Mouse (Mus musculus) hindbrain, embryonic 11.5 days (tissue): ENCODE measurements at regions not wholly inside any gene's neighbourhood (a gene's known extent, or its start where the extent isn't known, plus 50 kb on each side); places are given as distances from the start of the nearest gene placed in this dataset.
A peak's percentile ranks its signal among the peaks of the same experiment; 100 is the strongest.

Experiments used
- ATAC-seq: fragments of 200-750 bp; cut with Nextera tagmentation; 2 replicates; pipeline ENCODE4 v1.8.0; 2017; ENCODE audit warnings: mild to moderate bottlenecking, moderate TSS enrichment, moderate library complexity; ENCODE audit not compliant: low FRiP score
- DNase-seq: peaks from one replicate; pipeline ENCODE4 v3.0.0-alpha.2; 2015; ENCODE audit warnings: low spot score
- H3K27ac ChIP-seq: fragments of 300-500 bp; sonication (generic); 2 replicates; pipeline ENCODE4 v1.5.1; 2014; ENCODE audit warnings: mild to moderate bottlenecking, low read depth, low read length
- H3K27me3 ChIP-seq: fragments of 300-500 bp; sonication (generic); 2 replicates; pipeline ENCODE4 v1.6.1; 2014; ENCODE audit warnings: mild to moderate bottlenecking, low read length, moderate library complexity, mixed read lengths; ENCODE audit not compliant: control insufficient read depth, insufficient read depth
- H3K36me3 ChIP-seq: fragments of 300-500 bp; sonication (generic); 2 replicates; pipeline ENCODE4 v1.6.1; 2014; ENCODE audit warnings: mild to moderate bottlenecking, low read length, moderate library complexity, mixed read lengths; ENCODE audit not compliant: control insufficient read depth, insufficient read depth
- H3K4me1 ChIP-seq: fragments of 300-500 bp; sonication (generic); replicated peaks from 2 replicates; pipeline ENCODE4 v1.6.1; 2014; ENCODE audit warnings: low read length, mixed read lengths; ENCODE audit not compliant: control insufficient read depth, insufficient read depth
- H3K4me2 ChIP-seq: fragments of 300-500 bp; sonication (generic); replicated peaks from 2 replicates; pipeline ENCODE4 v1.6.1; 2014; ENCODE audit warnings: mild to moderate bottlenecking, low read depth, low read length
- H3K4me3 ChIP-seq: fragments of 300-500 bp; sonication (generic); 2 replicates; pipeline ENCODE4 v1.5.1; 2014; ENCODE audit warnings: low read depth, low read length
- H3K9ac ChIP-seq: fragments of 300-500 bp; sonication (generic); 2 replicates; pipeline ENCODE4 v1.6.1; 2014; ENCODE audit warnings: low read depth, low read length
- H3K9me3 ChIP-seq: fragments of 300-500 bp; sonication (generic); 2 replicates; pipeline ENCODE4 v1.6.1; 2016; ENCODE audit warnings: low read length; ENCODE audit not compliant: control insufficient read depth
- WGBS: fragments of 180-500 bp; shearing (Covaris S2); extraction: QIAGEN DNeasy Blood & Tissue Kit; methylation state at CpG from one replicate; pipeline ENCODE4 v1.1.7; 2014; 5-methylcytosine and 5-hydroxymethylcytosine counted together

GRCm38 (mm10) chr5:39311211-39311610 is 434.6 kb upstream of the Clnk start:
- WGBS: 91% methylated on average over 4 of the region's 4 CpGs
- Histone ChIP-seq H3K4me3 (no peak overlapping the region), H3K27ac (no peak overlapping the region), H3K27me3 (no peaks in the 10 kb centered on the region), H3K9me3 (no peaks in the 10 kb centered on the region), H3K4me1 (no peaks in the 10 kb centered on the region), H3K4me2 (no peak overlapping the region), H3K9ac (no peak overlapping the region), H3K36me3 (no peaks in the 10 kb centered on the region)
- DNase-seq (no peak), ATAC-seq (no peak)

GRCm38 (mm10) chr5:39305794-39306193 is 429.2 kb upstream of the Clnk start:
- Histone ChIP-seq H3K9ac (no peak overlapping the region), H3K4me1 (no peaks in the 10 kb centered on the region), H3K27ac (no peak overlapping the region), H3K36me3 (no peaks in the 10 kb centered on the region), H3K4me3 (no peak overlapping the region), H3K4me2 (no peak overlapping the region), H3K27me3 (no peaks in the 10 kb centered on the region), H3K9me3 (no peaks in the 10 kb centered on the region)
- ATAC-seq: no peak
- no peak for DNase-seq
- 80% methylated on average over 2 of the region's 2 CpGs for WGBS

GRCm38 (mm10) chr5:39292849-39293248 is 416.2 kb upstream of the Clnk start:
- ATAC-seq: peak; percentile 54; the same call in 1 of the 2 replicates
- Histone ChIP-seq H3K4me3 (no peak overlapping the region), H3K4me2 (no peak overlapping the region), H3K4me1 (no peaks in the 10 kb centered on the region), H3K9ac (no peak overlapping the region), H3K27ac (no peak overlapping the region), H3K27me3 (no peaks in the 10 kb centered on the region), H3K9me3 (no peaks in the 10 kb centered on the region), H3K36me3 (no peaks in the 10 kb centered on the region)
- DNase-seq: peak; percentile 5
- WGBS: 24% methylated on average over 2 of the region's 2 CpGs

- Histone ChIP-seq H3K4me2 (no peak overlapping the region), H3K9ac (no peak overlapping the region), H3K27me3 (no peaks in the 10 kb centered on the region), H3K9me3 (no peaks in the 10 kb centered on the region), H3K4me1 (no peaks in the 10 kb centered on the region), H3K27ac (no peak overlapping the region), H3K4me3 (no peak overlapping the region), H3K36me3 (no peaks in the 10 kb centered on the region)
- no peak for DNase-seq
- no peak for ATAC-seq
- 88% methylated on average over 2 of the region's 2 CpGs for WGBS
Measured at GRCm38 (mm10) chr5:39281021-39281420, 404.4 kb upstream of the Clnk start.

- Histone ChIP-seq H3K9me3 (no peaks in the 10 kb centered on the region), H3K27me3 (no peaks in the 10 kb centered on the region), H3K4me2 (no peak overlapping the region), H3K4me1 (no peaks in the 10 kb centered on the region), H3K4me3 (no peak overlapping the region), H3K36me3 (no peaks in the 10 kb centered on the region), H3K27ac (no peak overlapping the region), H3K9ac (no peak overlapping the region)
- ATAC-seq (no peak), DNase-seq (no peak)
- 81% methylated on average over 4 of the region's 4 CpGs for WGBS
Measured at GRCm38 (mm10) chr5:39273710-39274385, 397.2 kb upstream of the Clnk start.

GRCm38 (mm10) chr5:39267106-39267505 is 390.5 kb upstream of the Clnk start:
- no peak for ATAC-seq
- no peak for DNase-seq
- Histone ChIP-seq H3K9me3 (no peaks in the 10 kb centered on the region), H3K36me3 (no peaks in the 10 kb centered on the region), H3K4me2 (no peak overlapping the region), H3K4me3 (no peak overlapping the region), H3K4me1 (no peaks in the 10 kb centered on the region), H3K27me3 (no peaks in the 10 kb centered on the region), H3K9ac (no peak overlapping the region), H3K27ac (no peak overlapping the region)
- 98% methylated on average over 1 of the region's 1 CpGs for WGBS

GRCm38 (mm10) chr5:39260721-39261190 is 384.1 kb upstream of the Clnk start:
- no peaks in the 10 kb centered on the region for H3K36me3 ChIP-seq
- no peak overlapping the region for H3K27ac ChIP-seq
- no peaks in the 10 kb centered on the region for H3K9me3 ChIP-seq
- no peak overlapping the region for H3K4me2 ChIP-seq
- H3K4me1 ChIP-seq: no peaks in the 10 kb centered on the region
- H3K4me3 ChIP-seq: no peak overlapping the region
- no peak for DNase-seq
- H3K27me3 ChIP-seq: no peaks in the 10 kb centered on the region
- no peak for ATAC-seq
- WGBS: 59% methylated on average over 1 of the region's 1 CpGs
- H3K9ac ChIP-seq: no peak overlapping the region

- Histone ChIP-seq H3K4me1 (no peaks in the 10 kb centered on the region), H3K27me3 (no peaks in the 10 kb centered on the region), H3K36me3 (no peaks in the 10 kb centered on the region), H3K4me2 (no peak overlapping the region), H3K9ac (no peak overlapping the region), H3K9me3 (no peaks in the 10 kb centered on the region), H3K4me3 (no peak overlapping the region), H3K27ac (no peak overlapping the region)
- no peak for ATAC-seq
- 83% methylated on average over 2 of the region's 2 CpGs for WGBS
- no peak for DNase-seq
Measured at GRCm38 (mm10) chr5:39257745-39258144, 381.1 kb upstream of the Clnk start.

- Histone ChIP-seq H3K4me3 (no peak overlapping the region), H3K27me3 (no peaks in the 10 kb centered on the region), H3K9ac (no peak overlapping the region), H3K36me3 (no peaks in the 10 kb centered on the region), H3K4me1 (no peaks in the 10 kb centered on the region), H3K4me2 (no peak overlapping the region), H3K9me3 (no peaks in the 10 kb centered on the region), H3K27ac (no peak overlapping the region)
- DNase-seq: no peak
- no peak for ATAC-seq
- 64% methylated on average over 3 of the region's 3 CpGs for WGBS
Measured at GRCm38 (mm10) chr5:39252206-39252605, 375.6 kb upstream of the Clnk start.
